Mouse (Mus musculus) limb, embryonic 14.5 days (tissue): ENCODE measurements at regions not wholly inside any gene's neighbourhood (a gene's known extent, or its start where the extent isn't known, plus 50 kb on each side); places are given as distances from the start of the nearest gene placed in this dataset.

Experiments
- ATAC-seq: fragments of 200-750 bp; cut with Nextera tagmentation; 2 replicates; pipeline ENCODE4 v1.8.0; 2017; ENCODE audit warnings: low read depth, moderate number of reproducible peaks, moderate TSS enrichment; ENCODE audit not compliant: low FRiP score
- DNase-seq: peaks from one replicate; pipeline ENCODE4 v3.0.0-alpha.2; 2015; ENCODE audit warnings: low spot score
- H3K27ac ChIP-seq: fragments of 300-500 bp; sonication (generic); replicated peaks from 2 replicates; pipeline ENCODE4 v1.5.1; 2014; ENCODE audit warnings: low read depth, mild to moderate bottlenecking, low read length, moderate library complexity, mixed read lengths
- H3K27me3 ChIP-seq: fragments of 300-500 bp; sonication (generic); 2 replicates; pipeline ENCODE4 v1.6.1; 2014; ENCODE audit warnings: low read length, mixed read lengths; ENCODE audit not compliant: control insufficient read depth, insufficient read depth
- H3K36me3 ChIP-seq: fragments of 300-500 bp; sonication (generic); 2 replicates; pipeline ENCODE4 v1.6.1; 2014; ENCODE audit warnings: mild to moderate bottlenecking, low read length, moderate library complexity, mixed read lengths; ENCODE audit not compliant: control insufficient read depth, insufficient read depth
- H3K4me1 ChIP-seq: fragments of 300-500 bp; sonication (generic); 2 replicates; pipeline ENCODE4 v1.6.1; 2014; ENCODE audit warnings: antibody characterized with exemption, low read length, mixed read lengths; ENCODE audit not compliant: control insufficient read depth, insufficient read depth
- H3K4me2 ChIP-seq: fragments of 300-500 bp; sonication (generic); replicated peaks from 2 replicates; pipeline ENCODE4 v1.6.1; 2014; ENCODE audit warnings: low read depth, mild to moderate bottlenecking, low read length, moderate library complexity; ENCODE audit not compliant: severe bottlenecking
- H3K4me3 ChIP-seq: fragments of 300-500 bp; sonication (generic); replicated peaks from 2 replicates; pipeline ENCODE4 v1.5.1; 2014; ENCODE audit warnings: low read length
- H3K9ac ChIP-seq: fragments of 300-500 bp; sonication (generic); 2 replicates; pipeline ENCODE4 v1.6.1; 2014; ENCODE audit warnings: mild to moderate bottlenecking, low read depth, low read length, moderate library complexity; ENCODE audit not compliant: severe bottlenecking
- H3K9me3 ChIP-seq: fragments of 300-500 bp; sonication (generic); 2 replicates; pipeline ENCODE4 v1.6.1; 2016; ENCODE audit warnings: low read length; ENCODE audit not compliant: control insufficient read depth
- POLR2A ChIP-seq: fragments of 200-500 bp; IDR thresholded peaks from 2 replicates; pipeline ENCODE4 v1.8.0; 2012; ENCODE audit warnings: inconsistent platforms, mild to moderate bottlenecking, moderate library complexity, borderline replicate concordance; ENCODE audit not compliant: insufficient read depth, insufficient read length; ENCODE audit errors: extremely low read depth
- WGBS: fragments of 180-500 bp; shearing (Covaris S2); extraction: QIAGEN DNeasy Blood & Tissue Kit; methylation state at CpG from one replicate; pipeline ENCODE4 v1.1.7; 2014; 5-methylcytosine and 5-hydroxymethylcytosine counted together

GRCm38 (mm10) chr3:103500366-103500765, 74.7 kb upstream of the Syt6 start:
- WGBS, result 35% methylated on average over 4 of the region's 4 CpGs
- H3K27ac ChIP-seq, result no peak overlapping the region
- no peak for TF ChIP-seq POLR2A
- H3K27me3 ChIP-seq, result no peaks in the 10 kb centered on the region
- no peak overlapping the region for H3K4me2 ChIP-seq
- no peaks in the 10 kb centered on the region for H3K36me3 ChIP-seq
- H3K9ac ChIP-seq, result no peak overlapping the region
- no peaks in the 10 kb centered on the region for H3K4me1 ChIP-seq
- ATAC-seq (no peak), DNase-seq (no peak)
- no peak overlapping the region for H3K4me3 ChIP-seq
- no peaks in the 10 kb centered on the region for H3K9me3 ChIP-seq

DNA sequence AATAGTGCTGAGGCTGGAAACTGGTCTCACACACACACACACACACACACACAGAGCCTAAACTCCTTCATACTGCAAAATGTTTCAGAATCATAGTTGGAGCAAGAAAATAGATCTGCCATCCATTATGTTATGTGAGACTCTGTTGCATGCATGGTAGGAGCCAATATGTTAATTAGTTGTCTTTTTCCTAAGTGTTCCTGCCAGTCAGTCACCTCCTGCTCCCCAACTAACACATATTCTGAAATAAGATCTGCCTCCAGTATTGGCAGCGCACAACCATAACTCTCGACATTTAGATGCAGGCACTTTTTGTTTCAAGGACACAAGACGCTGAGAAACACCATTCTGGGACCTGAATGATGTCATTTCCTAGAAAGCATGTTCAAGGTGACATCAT, 70.9 kb upstream of the Syt6 start:
- DNase-seq (no peak), ATAC-seq (no peak)
- H3K4me1 ChIP-seq, result no peaks in the 10 kb centered on the region
- TF ChIP-seq POLR2A, result no peak
- 77% methylated on average over 3 of the region's 3 CpGs for WGBS
- H3K27me3 ChIP-seq, result no peaks in the 10 kb centered on the region
- H3K9ac ChIP-seq, result no peak overlapping the region
- H3K27ac ChIP-seq, result no peak overlapping the region
- no peak overlapping the region for H3K4me2 ChIP-seq
- H3K4me3 ChIP-seq, result no peak overlapping the region
- no peaks in the 10 kb centered on the region for H3K9me3 ChIP-seq
- H3K36me3 ChIP-seq, result no peaks in the 10 kb centered on the region

DNA sequence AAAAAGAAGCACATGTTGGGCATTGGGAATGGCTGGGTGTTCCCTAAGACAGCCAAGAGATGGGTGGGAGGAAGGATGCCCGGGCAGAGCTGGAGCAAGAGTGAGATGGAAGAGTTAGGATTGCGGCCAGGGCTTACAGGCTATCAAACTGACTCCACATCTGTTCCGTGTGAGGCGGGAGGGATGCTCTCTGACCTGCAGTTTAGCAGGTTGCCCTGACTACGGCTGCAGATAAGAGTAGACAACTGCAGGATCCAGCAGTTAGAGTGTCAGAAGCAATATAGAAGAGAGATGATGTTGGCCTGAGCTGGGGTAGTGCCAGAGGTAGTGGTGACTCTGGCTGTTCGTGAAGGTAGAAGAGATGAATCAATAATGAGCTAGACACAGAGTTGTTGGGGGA, 61.6 kb upstream of the Syt6 start:
- Histone ChIP-seq H3K4me3 (no peak overlapping the region), H3K27me3 (no peaks in the 10 kb centered on the region), H3K9me3 (no peaks in the 10 kb centered on the region), H3K36me3 (no peaks in the 10 kb centered on the region), H3K4me2 (no peak overlapping the region), H3K9ac (no peak overlapping the region), H3K27ac (no peak overlapping the region), H3K4me1 (no peaks in the 10 kb centered on the region)
- no peak for ATAC-seq
- DNase-seq, result no peak
- WGBS, result 62% methylated on average over 6 of the region's 6 CpGs
- TF ChIP-seq POLR2A, result no peak

GRCm38 (mm10) chr3:103514061-103514460, 61.0 kb upstream of the Syt6 start:
- H3K9ac ChIP-seq, result no peak overlapping the region
- no peaks in the 10 kb centered on the region for H3K9me3 ChIP-seq
- no peaks in the 10 kb centered on the region for H3K27me3 ChIP-seq
- H3K27ac ChIP-seq, result no peak overlapping the region
- H3K36me3 ChIP-seq, result no peaks in the 10 kb centered on the region
- 60% methylated on average over 7 of the region's 7 CpGs for WGBS
- DNase-seq (peak; percentile 16), ATAC-seq (no peak)
- no peaks in the 10 kb centered on the region for H3K4me1 ChIP-seq
- H3K4me2 ChIP-seq, result no peak overlapping the region
- no peak for TF ChIP-seq POLR2A
- no peak overlapping the region for H3K4me3 ChIP-seq

DNA sequence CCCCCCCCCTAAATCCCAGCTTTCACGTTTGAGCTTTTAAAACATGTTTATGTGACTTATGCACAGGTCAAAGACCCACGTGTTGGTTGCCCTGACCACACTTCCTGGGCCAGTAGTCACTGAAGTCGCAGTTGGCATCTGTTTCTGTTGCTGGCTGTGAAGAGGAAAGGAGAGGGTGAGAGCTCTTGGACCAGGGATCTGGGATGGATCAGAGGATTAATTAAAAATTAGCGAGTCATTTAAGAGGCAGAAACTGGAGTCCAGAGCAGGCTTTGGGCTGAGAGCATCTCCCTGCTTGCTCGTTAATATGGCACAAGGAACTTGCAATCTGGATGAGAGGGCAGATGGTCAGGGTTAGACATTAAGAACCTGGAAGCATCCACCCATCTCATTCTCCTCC, 59.1 kb upstream of the Syt6 start:
- 39% methylated on average over 5 of the region's 5 CpGs for WGBS
- Histone ChIP-seq H3K36me3 (no peaks in the 10 kb centered on the region), H3K27me3 (no peaks in the 10 kb centered on the region), H3K9ac (no peak overlapping the region), H3K9me3 (no peaks in the 10 kb centered on the region), H3K27ac (no peak overlapping the region), H3K4me3 (no peak overlapping the region), H3K4me1 (no peaks in the 10 kb centered on the region), H3K4me2 (no peak overlapping the region)
- DNase-seq (no peak), ATAC-seq (no peak)
- no peak for TF ChIP-seq POLR2A
